Mouse (Mus musculus) liver, embryonic 15.5 days (tissue): ENCODE results near the gene Hormad1. TPM values are rescaled to one million over a fixed set of nuclear protein-coding genes. Genes with fewer than 3 reads are reported as not detected.
A peak's percentile ranks its signal among the peaks of the same experiment; 100 is the strongest.
"Not testable (repeated sequence)": the region's sequence is repeated elsewhere in the genome, so short reads cannot be mapped to it uniquely, and the experiment has no call there.

Source experiments
- ATAC-seq: fragments of 200-750 bp; cut with Nextera tagmentation; 2 replicates; pipeline ENCODE4 v1.8.0; 2017; ENCODE audit warnings: moderate number of reproducible peaks, mild to moderate bottlenecking, moderate library complexity; ENCODE audit not compliant: insufficient read depth
- H3K27ac ChIP-seq: fragments of 300-500 bp; sonication (generic); replicated peaks from 2 replicates; pipeline ENCODE4 v1.5.1; 2015; ENCODE audit warnings: mild to moderate bottlenecking, inconsistent platforms
- H3K27me3 ChIP-seq: fragments of 300-500 bp; sonication (generic); 2 replicates; pipeline ENCODE4 v1.6.1; 2015; ENCODE audit warnings: mild to moderate bottlenecking, inconsistent platforms
- H3K36me3 ChIP-seq: fragments of 300-500 bp; sonication (generic); replicated peaks from 2 replicates; pipeline ENCODE4 v1.6.1; 2015; ENCODE audit warnings: moderate library complexity, mild to moderate bottlenecking, inconsistent platforms
- H3K4me1 ChIP-seq: fragments of 300-500 bp; sonication (generic); replicated peaks from 2 replicates; pipeline ENCODE4 v1.6.1; 2015; ENCODE audit warnings: inconsistent platforms
- H3K4me2 ChIP-seq: fragments of 300-500 bp; sonication (generic); 2 replicates; pipeline ENCODE4 v1.6.1; 2015; ENCODE audit warnings: moderate library complexity, mild to moderate bottlenecking, inconsistent platforms
- H3K4me3 ChIP-seq: fragments of 300-500 bp; sonication (generic); replicated peaks from 2 replicates; pipeline ENCODE4 v1.5.1; 2015; ENCODE audit warnings: mild to moderate bottlenecking, inconsistent platforms
- H3K9ac ChIP-seq: fragments of 300-500 bp; sonication (generic); 2 replicates; pipeline ENCODE4 v1.6.1; 2015; ENCODE audit warnings: moderate library complexity, mild to moderate bottlenecking, inconsistent platforms
- H3K9me3 ChIP-seq: fragments of 300-500 bp; sonication (generic); replicated peaks from 2 replicates; pipeline ENCODE4 v1.6.1; 2016; ENCODE audit warnings: inconsistent platforms
- WGBS: fragments of 180-500 bp; shearing (Covaris S2); methylation state at CpG from one replicate; pipeline ENCODE4 v1.1.7; 2015; ENCODE audit warnings: mixed read lengths; ENCODE audit not compliant: insufficient replicate concordance; 5-methylcytosine and 5-hydroxymethylcytosine counted together
- polyA plus RNA-seq: library from polyadenylated mRNA; unstranded; fragments of >200 nt; fragmentation: Nextera tagmentation; extraction: Ambion mirVana; gene quantifications from 2 replicates; pipeline ENCODE4 v1.2.1, GENCODE M21; 2015

Hormad1 gene
- polyA plus RNA-seq, 1 experiment from 2014 or later: not detected

DNA sequence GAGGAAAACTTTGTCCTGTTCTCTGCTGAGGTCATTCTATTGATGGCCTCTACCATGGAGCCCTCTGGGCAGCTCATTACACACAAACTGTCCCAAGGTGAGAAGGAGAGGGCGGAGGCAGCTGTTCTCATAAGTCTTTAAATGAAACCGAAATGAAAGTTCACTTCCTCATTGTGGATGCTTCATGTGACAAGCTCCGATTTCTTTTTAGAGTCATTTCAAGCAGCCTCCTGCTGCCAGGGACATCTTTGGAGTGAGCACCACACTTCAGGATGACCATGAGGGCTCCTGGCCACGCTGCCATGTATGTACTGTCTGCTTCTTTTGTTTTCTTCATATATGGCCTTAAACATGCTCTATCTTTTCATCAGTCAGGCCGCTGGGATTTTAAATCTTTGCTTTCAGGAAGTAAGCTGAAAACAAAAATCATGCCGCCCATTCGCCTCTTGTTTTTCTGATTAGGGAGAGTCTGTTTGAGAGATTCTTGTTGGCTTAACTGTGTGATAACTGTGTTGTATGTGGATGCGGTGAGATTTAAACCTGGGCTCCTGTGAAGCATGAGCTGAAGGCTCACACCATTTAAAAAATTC is 32.8 kb upstream of the Hormad1 start, which contains the start of gene Ctss:
Ctss (plus strand) TSS at position 165 of the 590 bp plus-strand sequence.
- peaks cover 4% of the 10 kb centered on the region; the same call in 1 of the 2 replicates for H3K27me3 ChIP-seq
- no peak within 1 kb of the TSS for H3K4me3 ChIP-seq
- 61% methylated on average over 8 of the region's 8 CpGs for WGBS
- peak within 1 kb of the TSS; percentile 29; the same call in 1 of the 2 replicates for H3K4me2 ChIP-seq
- peaks cover 39% of the 10 kb centered on the region for H3K4me1 ChIP-seq
- H3K9ac ChIP-seq: no peak within 1 kb of the TSS
- no peaks in the 10 kb centered on the region for H3K36me3 ChIP-seq
- H3K27ac ChIP-seq: peak within 1 kb of the TSS; percentile 7; the same call in 1 of the 2 replicates
- no peak for ATAC-seq
- H3K9me3 ChIP-seq: no peaks in the 10 kb centered on the region

DNA sequence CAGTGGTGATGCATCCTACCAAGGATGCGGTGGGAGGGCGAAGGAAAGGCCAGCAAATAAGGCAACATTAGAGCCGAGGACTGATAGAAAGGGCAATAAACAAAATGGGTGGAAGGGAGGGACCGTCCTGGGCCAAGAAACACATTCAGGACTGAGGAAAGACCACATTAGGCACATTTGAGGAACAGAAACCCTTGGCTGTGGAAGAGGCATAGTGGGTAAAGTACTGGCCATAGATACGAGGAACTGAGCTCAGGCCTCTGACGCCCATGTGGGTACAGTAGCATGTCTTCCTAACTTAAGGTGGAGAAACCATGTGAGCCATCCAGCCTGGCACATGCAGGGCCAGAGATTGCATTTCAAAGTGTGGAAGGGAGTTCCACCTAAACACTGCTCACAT is 29.7 kb upstream of the Hormad1 start:
- WGBS: 60% methylated on average over 6 of the region's 6 CpGs
- no peak overlapping the region for H3K9ac ChIP-seq
- no peak overlapping the region for H3K27ac ChIP-seq
- ATAC-seq: no peak
- H3K27me3 ChIP-seq: peaks cover 4% of the 10 kb centered on the region; the same call in 1 of the 2 replicates
- no peaks in the 10 kb centered on the region for H3K36me3 ChIP-seq
- no peaks in the 10 kb centered on the region for H3K9me3 ChIP-seq
- no peak overlapping the region for H3K4me2 ChIP-seq
- H3K4me1 ChIP-seq: peaks cover 22% of the 10 kb centered on the region
- no peak overlapping the region for H3K4me3 ChIP-seq

DNA sequence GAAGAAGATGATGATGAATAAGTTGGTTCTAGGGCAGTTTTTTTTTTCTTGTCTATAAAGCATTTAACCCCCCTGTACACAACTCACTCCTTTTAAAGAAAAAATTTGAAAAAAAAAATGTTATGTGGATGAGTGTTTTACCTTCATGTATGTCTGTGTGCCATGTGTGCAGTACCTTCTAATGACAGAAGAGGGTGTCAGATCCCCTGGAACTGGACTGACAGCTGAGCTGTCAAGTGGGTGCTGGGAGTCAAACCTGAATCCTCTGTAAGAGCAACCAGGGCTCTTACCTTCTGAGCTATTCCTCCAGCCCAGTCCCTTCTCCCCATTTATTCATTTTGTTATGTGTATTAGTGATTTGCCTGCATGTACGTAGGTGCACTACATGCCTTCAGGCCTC is 28.5 kb upstream of the Hormad1 start:
- Histone ChIP-seq H3K4me1 (peaks cover 16% of the 10 kb centered on the region), H3K9me3 (no peaks in the 10 kb centered on the region), H3K36me3 (no peaks in the 10 kb centered on the region), H3K9ac (no peak overlapping the region), H3K27me3 (peaks cover 4% of the 10 kb centered on the region; the same call in 1 of the 2 replicates), H3K27ac (no peak overlapping the region), H3K4me3 (no peak overlapping the region), H3K4me2 (no peak overlapping the region)
- WGBS: 68% methylated on average over 1 of the region's 1 CpGs
- no peak for ATAC-seq

GRCm38 (mm10) chr3:95533364-95533763 is 26.1 kb upstream of the Hormad1 start:
- Histone ChIP-seq H3K27me3 (peaks cover 13% of the 10 kb centered on the region), H3K9me3 (no peaks in the 10 kb centered on the region), H3K4me3 (no peak overlapping the region), H3K36me3 (no peaks in the 10 kb centered on the region), H3K27ac (no peak overlapping the region), H3K9ac (no peak overlapping the region), H3K4me2 (no peak overlapping the region), H3K4me1 (peaks cover 9% of the 10 kb centered on the region)
- no peak for ATAC-seq
- whole genome bisulfite sequencing: 78% methylated on average over 5 of the region's 5 CpGs

DNA sequence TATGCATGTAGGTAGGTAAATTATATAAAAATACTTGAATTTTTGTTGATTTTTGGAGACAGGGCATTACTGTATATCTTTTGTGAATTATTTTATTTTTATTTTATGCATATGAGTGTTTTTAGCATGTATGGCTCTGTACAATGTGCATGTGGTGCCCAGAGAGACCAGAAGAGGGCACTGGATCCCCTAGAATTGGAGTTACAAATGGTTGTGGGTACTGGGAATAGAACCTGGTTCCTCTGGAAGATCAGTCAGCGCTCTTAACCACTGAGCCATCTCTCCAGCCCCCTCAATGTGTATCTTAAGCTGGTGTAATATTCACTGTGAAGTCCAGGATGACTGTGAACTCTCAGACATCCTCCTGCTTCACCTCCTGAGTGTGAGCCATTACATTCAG is 24.6 kb upstream of the Hormad1 start:
- H3K9me3 ChIP-seq: no peaks in the 10 kb centered on the region
- ATAC-seq: no peak

GRCm38 (mm10) chr3:95538936-95539335 is 20.5 kb upstream of the Hormad1 start:
- WGBS: 81% methylated on average over 10 of the region's 10 CpGs
- ATAC-seq: no peak
- no peak overlapping the region for H3K4me2 ChIP-seq
- no peaks in the 10 kb centered on the region for H3K4me1 ChIP-seq
- no peak overlapping the region for H3K4me3 ChIP-seq
- H3K36me3 ChIP-seq: no peaks in the 10 kb centered on the region
- H3K27me3 ChIP-seq: peaks cover 28% of the 10 kb centered on the region
- no peak overlapping the region for H3K9ac ChIP-seq
- no peak overlapping the region for H3K27ac ChIP-seq
- no peaks in the 10 kb centered on the region for H3K9me3 ChIP-seq

More for the DNA sequence above, 24.6 kb upstream of the Hormad1 start:
- peaks cover 24% of the 10 kb centered on the region for H3K27me3 ChIP-seq
- peaks cover 9% of the 10 kb centered on the region for H3K4me1 ChIP-seq
- no peak overlapping the region for H3K27ac ChIP-seq
- no peak overlapping the region for H3K9ac ChIP-seq
- H3K4me2 ChIP-seq: no peak overlapping the region
- 77% methylated on average over 1 of the region's 1 CpGs for WGBS
- no peaks in the 10 kb centered on the region for H3K36me3 ChIP-seq
- no peak overlapping the region for H3K4me3 ChIP-seq

GRCm38 (mm10) chr3:95539837-95540236 is 19.6 kb upstream of the Hormad1 start:
- Histone ChIP-seq H3K4me3 (no peak overlapping the region), H3K4me2 (no peak overlapping the region), H3K27me3 (peaks cover 35% of the 10 kb centered on the region), H3K9ac (no peak overlapping the region), H3K9me3 (no peaks in the 10 kb centered on the region), H3K27ac (no peak overlapping the region), H3K4me1 (no peaks in the 10 kb centered on the region), H3K36me3 (no peaks in the 10 kb centered on the region)
- ATAC-seq: no peak
- 73% methylated on average over 4 of the region's 4 CpGs for WGBS

GRCm38 (mm10) chr3:95541186-95541585 is 18.3 kb upstream of the Hormad1 start:
- not testable (repeated sequence) for ATAC-seq, H3K4me1 ChIP-seq, H3K36me3 ChIP-seq, H3K4me2 ChIP-seq, H3K27ac ChIP-seq, H3K9me3 ChIP-seq, H3K9ac ChIP-seq, H3K4me3 ChIP-seq
- peaks cover 42% of the 10 kb centered on the region for H3K27me3 ChIP-seq
- WGBS: 44% methylated on average over 2 of the region's 2 CpGs

DNA sequence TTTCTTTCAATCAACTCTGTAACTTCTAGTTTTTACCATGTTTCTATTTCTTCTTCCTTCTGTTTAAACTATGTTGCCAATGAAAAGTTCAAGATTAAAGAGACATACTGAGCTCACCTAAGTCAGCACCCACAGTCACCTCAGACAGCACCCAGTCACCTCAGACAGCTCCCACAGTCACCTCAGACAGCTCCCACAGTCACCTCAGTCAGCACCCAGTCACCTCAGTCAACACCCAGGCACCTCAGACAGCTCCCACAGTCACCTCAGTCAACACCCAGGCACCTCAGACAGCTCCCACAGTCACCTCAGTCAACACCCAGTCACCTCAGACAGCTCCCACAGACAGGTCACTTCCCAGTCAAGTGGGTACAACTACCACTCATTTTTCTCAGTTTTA is 17.3 kb upstream of the Hormad1 start:
- no peak for ATAC-seq
- H3K4me3 ChIP-seq: no peak overlapping the region
- no peak overlapping the region for H3K9ac ChIP-seq
- H3K4me1 ChIP-seq: no peaks in the 10 kb centered on the region
- H3K9me3 ChIP-seq: no peaks in the 10 kb centered on the region
- H3K36me3 ChIP-seq: no peaks in the 10 kb centered on the region
- no peak overlapping the region for H3K4me2 ChIP-seq
- H3K27ac ChIP-seq: no peak overlapping the region
- peaks cover 45% of the 10 kb centered on the region for H3K27me3 ChIP-seq

GRCm38 (mm10) chr3:95542981-95543380 is 16.5 kb upstream of the Hormad1 start:
- Histone ChIP-seq H3K4me1 (no peaks in the 10 kb centered on the region), H3K27ac (no peak overlapping the region), H3K9ac (no peak overlapping the region), H3K4me2 (no peak overlapping the region), H3K9me3 (no peaks in the 10 kb centered on the region), H3K27me3 (peaks cover 48% of the 10 kb centered on the region), H3K4me3 (no peak overlapping the region), H3K36me3 (no peaks in the 10 kb centered on the region)
- no peak for ATAC-seq
- WGBS: 71% methylated on average over 7 of the region's 7 CpGs

DNA sequence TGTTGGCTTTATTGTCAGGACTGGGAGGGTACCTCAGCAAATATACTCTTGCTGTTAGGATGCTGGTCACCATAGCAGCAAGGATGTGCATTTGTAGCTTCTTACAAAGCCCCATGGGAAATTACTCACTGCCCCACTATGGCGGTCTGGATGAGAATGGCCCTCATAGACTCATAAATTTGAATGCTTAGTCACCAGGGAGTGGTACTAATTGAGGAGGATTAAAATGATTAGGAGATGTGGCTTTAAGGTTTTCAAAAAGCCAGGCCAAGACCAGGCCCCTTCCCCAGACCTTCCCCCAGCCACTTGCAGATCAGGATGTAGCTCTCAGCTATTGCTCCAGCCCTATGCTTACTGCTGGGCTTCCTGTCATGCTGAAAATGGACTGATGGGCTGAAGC is 9.3 kb upstream of the Hormad1 start:
- H3K27ac ChIP-seq: no peak overlapping the region
- no peak for ATAC-seq
- 70% methylated on average over 1 of the region's 1 CpGs for WGBS

GRCm38 (mm10) chr3:95553986-95554385 is 5.5 kb upstream of the Hormad1 start:
- Histone ChIP-seq H3K36me3 (no peaks in the 10 kb centered on the region), H3K27ac (no peak overlapping the region), H3K4me2 (no peak overlapping the region), H3K4me3 (no peak overlapping the region), H3K9me3 (no peaks in the 10 kb centered on the region), H3K9ac (no peak overlapping the region), H3K4me1 (no peaks in the 10 kb centered on the region), H3K27me3 (no peaks in the 10 kb centered on the region)
- WGBS: 42% methylated on average over 3 of the region's 3 CpGs
- no peak for ATAC-seq

More for the DNA sequence above, 9.3 kb upstream of the Hormad1 start:
- Histone ChIP-seq H3K36me3 (no peaks in the 10 kb centered on the region), H3K27me3 (peaks cover 23% of the 10 kb centered on the region; the same call in 1 of the 2 replicates), H3K4me1 (no peaks in the 10 kb centered on the region), H3K9ac (no peak overlapping the region), H3K4me2 (no peak overlapping the region), H3K9me3 (no peaks in the 10 kb centered on the region), H3K4me3 (no peak overlapping the region)
